Mouse (Mus musculus) pancreas, adult 10 weeks (tissue): Measurements from ENCODE around the gene Gm44805. TPM values are rescaled to one million over a fixed set of nuclear protein-coding genes. Genes with fewer than 3 reads are reported as not detected.

ENCODE experiments used
- polyA plus RNA-seq: library from polyadenylated mRNA; stranded (reverse); fragments of 350-450 nt; fragmentation: Illumina TruSeq; extraction: RNeasy Lipid Tissue Mini Kit (QIAGEN cat#74804); gene quantifications from one replicate; pipeline ENCODE4 v1.2.3, GENCODE M21; 2015; ENCODE audit warnings: low read depth, low replicate concordance; ENCODE audit not compliant: insufficient read depth

The Gm44805 gene
- not detected for polyA plus RNA-seq

DNA sequence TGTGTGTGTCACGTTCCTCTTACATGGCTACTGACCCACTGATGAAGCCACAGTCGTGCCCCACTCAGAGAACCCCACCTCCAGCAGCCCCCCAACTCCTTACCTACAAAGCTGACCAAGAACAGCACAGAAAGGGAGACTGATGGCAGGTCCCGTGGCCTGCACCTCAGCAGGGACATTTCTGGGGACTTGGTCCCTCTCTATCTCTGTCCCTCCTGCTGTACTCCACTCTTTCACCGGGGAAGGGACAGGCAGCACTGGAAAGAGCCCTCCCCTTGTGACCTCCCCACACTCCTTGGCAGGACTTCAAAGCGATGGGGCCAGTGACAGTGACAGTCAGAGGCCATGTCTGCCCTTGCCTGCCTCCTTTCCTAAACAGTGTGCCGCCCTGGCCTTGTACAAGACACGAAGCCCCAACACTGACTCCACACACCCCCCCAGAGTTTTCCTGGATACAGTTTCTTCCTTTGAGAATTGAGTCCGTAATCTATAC lies at the start of gene Gm44805, which contains the start of gene Apoc4:
Gm44805 (minus strand) TSS at position 222 of the 493 bp plus-strand sequence.
Apoc4 (minus strand) TSS at position 278 of the 493 bp plus-strand sequence.

GRCm38 (mm10) chr7:19715239-19716054 lies 34.2 kb upstream of the Gm44805 start, which contains the start of gene Tomm40:
TSS of gene Tomm40 (minus strand) at chr7:19715438.

GRCm38 (mm10) chr7:19698907-19699826 lies 17.9 kb upstream of the Gm44805 start, which contains the start of gene Apoe:
TSS of gene Apoe (minus strand) at chr7:19699188.

GRCm38 (mm10) chr7:19691873-19692865 lies 10.9 kb upstream of the Gm44805 start, which contains the start of gene Apoc1:
TSS of gene Apoc1 (minus strand) at chr7:19692660.

GRCm38 (mm10) chr7:19677872-19678271 lies 3.4 kb downstream of the Gm44805 start, which contains the start of gene Apoc2:
TSS of gene Apoc2 (minus strand) at chr7:19677941.

GRCm38 (mm10) chr7:19664955-19665841 lies 16.0 kb downstream of the Gm44805 start, which contains the start of gene Clptm1:
TSS of gene Clptm1 (minus strand) at chr7:19665033.

GRCm38 (mm10) chr7:19629361-19629734 lies 51.9 kb downstream of the Gm44805 start, which contains the start of gene Relb:
TSS of gene Relb (minus strand) at chr7:19629438.

Other genes with a start within 250 kb of the Gm44805 start
- 7.8 TPM for gene Mark4, start 222.6 kb downstream of the Gm44805 start, polyA plus RNA-seq
- gene Exoc3l2, start 218.1 kb downstream of the Gm44805 start, polyA plus RNA-seq = 14.3 TPM
- gene Bloc1s3, start 173.1 kb downstream of the Gm44805 start, polyA plus RNA-seq = 1.00 TPM
- gene Trappc6a, start 173.0 kb downstream of the Gm44805 start, polyA plus RNA-seq = 19.1 TPM
- not detected for gene Nkpd1, start 163.6 kb downstream of the Gm44805 start, polyA plus RNA-seq
- 31.9 TPM for gene Ppp1r37, start 118.3 kb downstream of the Gm44805 start, polyA plus RNA-seq
- not detected for gene Zfp296, start 104.1 kb downstream of the Gm44805 start, polyA plus RNA-seq
- gene Gemin7, start 103.8 kb downstream of the Gm44805 start, polyA plus RNA-seq = 23.7 TPM
- 22.2 TPM for gene Clasrp, start 76.9 kb downstream of the Gm44805 start, polyA plus RNA-seq
- 4.5 TPM for gene Relb, start 52.0 kb downstream of the Gm44805 start, polyA plus RNA-seq
- gene Clptm1, start 16.4 kb downstream of the Gm44805 start, polyA plus RNA-seq = 22.6 TPM
- not detected for gene Apoc2, start 3.5 kb downstream of the Gm44805 start, polyA plus RNA-seq
- gene Apoc4, start 56 bp upstream of the Gm44805 start, polyA plus RNA-seq = not detected
- gene Apoc1, start 11.2 kb upstream of the Gm44805 start, polyA plus RNA-seq = 15.3 TPM
- 298 TPM for gene Apoe, start 17.8 kb upstream of the Gm44805 start, polyA plus RNA-seq
- gene Tomm40, start 34.0 kb upstream of the Gm44805 start, polyA plus RNA-seq = 10.2 TPM
- 7.7 TPM for gene Nectin2, start 69.1 kb upstream of the Gm44805 start, polyA plus RNA-seq
- 37.8 TPM for gene Bcam, start 89.6 kb upstream of the Gm44805 start, polyA plus RNA-seq
- 4.5 TPM for gene Cblc, start 115.4 kb upstream of the Gm44805 start, polyA plus RNA-seq
- gene Bcl3, start 141.3 kb upstream of the Gm44805 start, polyA plus RNA-seq = 11.1 TPM
- not detected for gene Gm19345, start 170.6 kb upstream of the Gm44805 start, polyA plus RNA-seq
- not detected for gene Ceacam16, start 179.9 kb upstream of the Gm44805 start, polyA plus RNA-seq
- gene Ceacam19, start 206.5 kb upstream of the Gm44805 start, polyA plus RNA-seq = not detected
- 5.6 TPM for gene Pvr, start 239.7 kb upstream of the Gm44805 start, polyA plus RNA-seq